Mouse (Mus musculus) forebrain, embryonic 13.5 days (tissue): Measurements from ENCODE around the gene Lrrc10b. TPM values are rescaled to one million over a fixed set of nuclear protein-coding genes. Genes with fewer than 3 reads are reported as not detected.
A peak's percentile ranks its signal among the peaks of the same experiment; 100 is the strongest.

Source experiments
- ATAC-seq: fragments of 200-750 bp; cut with Nextera tagmentation; 2 replicates; pipeline ENCODE4 v1.8.0; 2017
- H3K27ac ChIP-seq: fragments of 300-500 bp; sonication (generic); 2 replicates; pipeline ENCODE4 v1.5.1; 2015; ENCODE audit warnings: inconsistent platforms, mild to moderate bottlenecking, moderate library complexity
- H3K27me3 ChIP-seq: fragments of 300-500 bp; sonication (generic); 2 replicates; pipeline ENCODE4 v1.6.1; 2015; ENCODE audit warnings: mild to moderate bottlenecking, inconsistent platforms
- H3K36me3 ChIP-seq: fragments of 300-500 bp; sonication (generic); 2 replicates; pipeline ENCODE4 v1.6.1; 2015; ENCODE audit warnings: mild to moderate bottlenecking, inconsistent platforms; ENCODE audit not compliant: poor library complexity, severe bottlenecking
- H3K4me1 ChIP-seq: fragments of 300-500 bp; sonication (generic); 2 replicates; pipeline ENCODE4 v1.6.1; 2015; ENCODE audit warnings: inconsistent platforms
- H3K4me2 ChIP-seq: fragments of 300-500 bp; sonication (generic); 2 replicates; pipeline ENCODE4 v1.6.1; 2015; ENCODE audit warnings: inconsistent platforms, mild to moderate bottlenecking, moderate library complexity
- H3K4me3 ChIP-seq: fragments of 300-500 bp; sonication (generic); 2 replicates; pipeline ENCODE4 v1.5.1; 2015; ENCODE audit warnings: mild to moderate bottlenecking, inconsistent platforms
- H3K9ac ChIP-seq: fragments of 300-500 bp; sonication (generic); 2 replicates; pipeline ENCODE4 v1.6.1; 2015; ENCODE audit warnings: mild to moderate bottlenecking, inconsistent platforms
- H3K9me3 ChIP-seq: fragments of 300-500 bp; sonication (generic); replicated peaks from 2 replicates; pipeline ENCODE4 v1.6.1; 2016; ENCODE audit warnings: inconsistent platforms
- WGBS: fragments of 180-500 bp; shearing (Covaris S2); methylation state at CpG from one replicate; pipeline ENCODE4 v1.1.7; 2015; 5-methylcytosine and 5-hydroxymethylcytosine counted together
- polyA plus RNA-seq: library from polyadenylated mRNA; unstranded; fragments of >200 nt; fragmentation: Nextera tagmentation; extraction: Ambion mirVana; gene quantifications from 2 replicates; pipeline ENCODE4 v1.2.1, GENCODE M21; 2015

The Lrrc10b gene
- polyA plus RNA-seq, 1 experiment from 2014 or later, result 0.25 TPM

DNA sequence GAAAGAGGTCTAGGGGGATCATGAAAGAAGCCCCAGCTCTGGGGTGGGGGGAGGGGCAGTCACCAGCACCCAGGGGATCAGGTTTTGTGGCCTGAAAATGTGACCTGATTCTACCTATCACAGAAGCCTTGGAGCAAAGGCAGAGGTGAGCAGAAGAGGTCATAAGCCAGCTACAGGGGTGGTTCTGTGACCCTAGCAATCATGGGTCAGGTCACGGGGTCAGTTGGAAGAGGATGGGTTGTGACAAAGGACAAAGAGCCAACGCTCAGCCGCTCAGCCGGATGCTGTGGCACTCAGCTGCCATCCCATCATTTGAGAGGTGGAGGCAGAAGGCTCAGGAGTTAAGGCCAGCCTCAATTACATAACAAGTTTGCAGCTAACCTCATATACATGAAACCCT lies 7.2 kb upstream of the Lrrc10b start:
- ATAC-seq, result no peak
- H3K27me3 ChIP-seq, result peaks cover 43% of the 10 kb centered on the region
- H3K4me2 ChIP-seq, result no peak overlapping the region
- H3K9me3 ChIP-seq, result no peaks in the 10 kb centered on the region
- WGBS, result 13% methylated on average over 4 of the region's 4 CpGs
- H3K9ac ChIP-seq, result no peak overlapping the region
- no peak overlapping the region for H3K4me3 ChIP-seq
- no peak overlapping the region for H3K27ac ChIP-seq
- H3K4me1 ChIP-seq, result 0 out of 2 replicates have a peak, but pooled peaks cover 6% of the 10 kb centered on the region
- no peaks in the 10 kb centered on the region for H3K36me3 ChIP-seq

DNA sequence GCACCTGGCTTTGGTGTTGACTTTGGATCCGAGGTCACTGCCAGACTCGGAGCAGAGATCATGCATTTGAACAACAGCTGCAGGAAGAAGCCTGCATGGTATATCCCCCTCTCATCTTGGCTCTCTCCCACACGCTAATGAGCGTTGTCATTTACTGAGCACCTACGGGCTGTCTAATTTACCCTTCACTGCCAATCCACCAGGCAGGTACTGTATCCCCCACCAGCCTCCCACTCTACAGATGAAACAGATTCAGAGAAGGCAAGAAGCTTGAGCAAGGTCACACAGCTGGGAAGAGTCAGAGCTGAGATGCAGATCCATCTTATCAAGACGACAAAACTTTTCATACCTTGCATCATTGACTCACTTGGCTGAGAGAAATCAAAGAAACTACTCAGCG lies 4.3 kb upstream of the Lrrc10b start:
- Histone ChIP-seq H3K9ac (no peak overlapping the region), H3K4me3 (no peak overlapping the region), H3K4me1 (peaks cover 24% of the 10 kb centered on the region), H3K36me3 (no peaks in the 10 kb centered on the region), H3K27me3 (peaks cover 71% of the 10 kb centered on the region), H3K4me2 (no peak overlapping the region), H3K27ac (no peak overlapping the region), H3K9me3 (no peaks in the 10 kb centered on the region)
- 37% methylated on average over 7 of the region's 7 CpGs for WGBS
- no peak for ATAC-seq

DNA sequence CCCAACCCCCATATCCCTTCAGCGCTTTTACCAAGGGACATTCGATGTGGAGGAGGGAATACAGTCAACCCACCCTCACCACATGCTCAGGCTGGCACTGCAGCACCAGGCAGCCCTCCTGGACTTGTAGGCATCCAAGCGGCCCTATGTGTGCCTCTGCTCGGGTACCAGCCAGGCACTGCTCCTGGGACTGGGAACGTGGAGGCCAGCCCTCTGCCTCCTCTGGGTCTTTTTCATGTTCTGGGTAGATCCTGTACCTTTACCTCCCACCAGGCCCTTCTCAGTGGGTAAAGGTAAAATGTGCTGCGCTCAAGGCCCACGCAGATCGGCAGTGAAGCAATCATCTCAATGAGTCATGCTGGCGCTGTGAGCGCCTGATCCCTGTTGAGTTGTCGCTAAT lies 2.6 kb upstream of the Lrrc10b start:
- peaks cover 83% of the 10 kb centered on the region for H3K27me3 ChIP-seq
- no peak overlapping the region for H3K4me3 ChIP-seq
- no peaks in the 10 kb centered on the region for H3K36me3 ChIP-seq
- H3K27ac ChIP-seq, result no peak overlapping the region
- no peak overlapping the region for H3K9ac ChIP-seq
- peaks cover 29% of the 10 kb centered on the region for H3K4me1 ChIP-seq
- 47% methylated on average over 11 of the region's 11 CpGs for WGBS
- H3K4me2 ChIP-seq, result no peak overlapping the region
- no peak for ATAC-seq
- no peaks in the 10 kb centered on the region for H3K9me3 ChIP-seq

DNA sequence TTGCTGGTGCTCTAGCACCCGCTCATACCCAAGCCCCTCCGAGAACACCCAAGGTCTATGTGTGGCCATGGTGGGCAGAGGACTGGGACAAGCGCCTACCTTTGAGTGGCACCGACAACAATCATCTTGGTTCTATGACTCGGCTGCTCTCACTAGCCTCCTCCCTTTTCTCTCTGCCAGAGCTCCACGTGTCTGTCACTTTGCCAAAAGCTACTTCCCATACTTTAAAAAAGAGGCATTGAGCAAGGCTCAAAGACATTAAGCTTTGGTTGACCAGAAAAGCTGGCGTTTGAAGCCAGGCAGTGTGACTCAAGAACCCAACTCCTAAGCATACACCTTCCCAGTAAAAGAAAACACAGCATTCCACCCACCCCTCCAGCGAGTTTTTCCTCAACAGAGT lies 823 bp upstream of the Lrrc10b start:
- Histone ChIP-seq H3K27ac (no peak overlapping the region), H3K27me3 (peaks cover 87% of the 10 kb centered on the region), H3K9ac (no peak overlapping the region), H3K4me3 (peak overlapping the region; percentile 48; the same call in 1 of the 2 replicates), H3K4me2 (peak overlapping the region; percentile 88), H3K4me1 (peaks cover 29% of the 10 kb centered on the region), H3K36me3 (no peaks in the 10 kb centered on the region), H3K9me3 (no peaks in the 10 kb centered on the region)
- 0 out of 2 replicates have a peak, but pooled peaks have one; percentile 14 for ATAC-seq
- 13% methylated on average over 8 of the region's 8 CpGs for WGBS

DNA sequence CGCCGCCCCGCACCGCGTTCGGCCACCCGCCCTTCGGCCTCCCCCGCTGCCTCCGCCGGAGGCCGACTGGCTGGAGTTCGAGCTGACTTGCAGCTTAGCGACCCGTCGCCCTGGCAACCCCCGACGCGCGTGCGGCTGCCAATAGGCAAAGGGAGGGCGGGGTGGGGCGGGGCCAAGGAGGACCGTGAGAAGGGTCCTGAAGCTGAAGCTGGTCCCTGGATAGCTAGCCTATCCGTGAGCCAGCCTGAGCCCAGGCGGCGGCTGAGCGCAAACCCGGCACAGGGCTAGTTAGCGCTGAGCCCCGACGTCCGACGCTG lies 169 bp upstream of the Lrrc10b start:
- Histone ChIP-seq H3K9ac (peak overlapping the region; percentile 61; the same call in 1 of the 2 replicates), H3K4me3 (peak overlapping the region; percentile 48), H3K4me1 (peaks cover 29% of the 10 kb centered on the region), H3K27ac (no peak overlapping the region), H3K4me2 (peak overlapping the region; percentile 88), H3K27me3 (peaks cover 86% of the 10 kb centered on the region), H3K9me3 (no peaks in the 10 kb centered on the region), H3K36me3 (no peaks in the 10 kb centered on the region)
- ATAC-seq, result peak; percentile 95
- WGBS, result under 1% methylated on average over 30 of the region's 34 CpGs

DNA sequence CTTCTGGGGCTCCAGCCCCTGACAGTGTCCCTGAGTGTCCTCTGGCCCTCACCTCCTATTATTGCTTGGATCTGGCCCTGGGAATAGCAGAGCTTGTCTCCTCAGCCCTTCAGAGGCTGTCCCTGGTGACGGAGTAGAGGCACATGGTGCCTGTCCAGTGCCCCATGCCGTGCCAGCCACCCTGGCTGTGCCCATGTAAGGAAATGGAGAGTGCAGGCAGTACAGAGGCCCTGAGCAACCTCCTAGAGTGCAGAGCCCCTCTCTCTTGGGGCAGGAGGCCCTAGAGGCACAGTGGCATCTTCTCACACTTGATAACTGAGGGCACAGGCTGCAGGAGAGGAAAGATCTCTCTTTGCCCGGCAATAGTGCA lies 1.9 kb downstream of the Lrrc10b start:
- 79% methylated on average over 3 of the region's 3 CpGs for WGBS
- Histone ChIP-seq H3K4me3 (no peak overlapping the region), H3K9ac (no peak overlapping the region), H3K4me2 (no peak overlapping the region), H3K9me3 (no peaks in the 10 kb centered on the region), H3K27me3 (peaks cover 69% of the 10 kb centered on the region), H3K27ac (no peak overlapping the region), H3K36me3 (no peaks in the 10 kb centered on the region), H3K4me1 (peaks cover 24% of the 10 kb centered on the region)
- ATAC-seq, result no peak

DNA sequence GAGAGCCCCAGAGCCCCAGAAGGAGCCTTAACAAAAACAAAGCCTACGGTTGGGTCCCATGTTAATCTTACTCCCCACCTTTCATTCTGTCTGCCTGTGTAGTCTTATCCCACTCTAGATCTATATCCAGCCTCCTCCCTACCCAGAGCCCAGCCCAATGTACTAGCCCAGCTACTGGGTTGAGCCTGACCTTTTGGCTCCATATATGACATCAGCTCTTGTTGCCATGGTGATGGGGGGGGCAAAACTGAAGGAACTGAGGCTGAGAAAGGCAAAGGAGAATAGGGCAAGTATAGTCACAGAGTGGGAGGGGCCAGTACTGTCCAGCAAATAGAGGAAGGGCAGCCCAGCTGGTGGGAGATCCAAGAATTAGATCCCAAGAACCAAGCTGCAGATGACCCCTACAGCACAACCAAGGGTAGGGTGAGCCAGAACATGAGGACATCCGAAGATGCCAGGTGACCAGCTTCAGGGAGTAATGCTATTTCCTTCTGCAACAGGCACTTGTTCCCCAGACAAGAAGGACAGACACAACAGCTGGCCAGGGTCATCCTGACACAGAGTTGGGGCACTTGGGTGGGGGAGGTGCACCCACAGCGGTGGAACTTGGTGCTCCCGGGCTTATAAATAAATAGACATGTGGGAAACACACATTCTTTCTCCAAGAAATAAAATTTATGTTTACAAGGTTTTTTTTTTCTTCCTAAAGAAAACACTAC lies 2.4 kb downstream of the Lrrc10b start:
- Histone ChIP-seq H3K27ac (no peak overlapping the region), H3K4me2 (no peak overlapping the region), H3K9me3 (no peaks in the 10 kb centered on the region), H3K9ac (no peak overlapping the region), H3K4me3 (no peak overlapping the region), H3K27me3 (peaks cover 66% of the 10 kb centered on the region), H3K36me3 (no peaks in the 10 kb centered on the region), H3K4me1 (peaks cover 24% of the 10 kb centered on the region)
- WGBS, result 66% methylated on average over 4 of the region's 4 CpGs
- no peak for ATAC-seq

DNA sequence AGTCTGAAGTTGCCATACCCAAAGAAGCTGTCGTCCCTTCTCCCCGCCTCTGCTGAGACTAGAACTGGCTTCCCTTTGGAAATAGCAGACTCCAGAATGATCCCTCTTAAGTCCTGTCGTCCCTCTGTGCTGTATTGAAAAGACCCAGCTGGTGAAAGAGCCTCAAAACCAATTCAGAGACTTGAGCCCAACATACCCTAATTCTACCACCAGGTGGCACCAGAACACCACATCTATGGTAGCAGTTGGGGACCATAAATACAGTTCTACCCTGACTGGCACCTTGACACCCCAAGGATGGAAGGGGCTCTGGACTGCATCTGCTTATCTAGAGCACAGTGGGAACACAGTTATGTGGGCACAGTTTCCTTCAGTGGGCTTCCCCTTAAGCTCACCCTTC lies 7.6 kb downstream of the Lrrc10b start:
- 3% methylated on average over 3 of the region's 3 CpGs for WGBS

DNA sequence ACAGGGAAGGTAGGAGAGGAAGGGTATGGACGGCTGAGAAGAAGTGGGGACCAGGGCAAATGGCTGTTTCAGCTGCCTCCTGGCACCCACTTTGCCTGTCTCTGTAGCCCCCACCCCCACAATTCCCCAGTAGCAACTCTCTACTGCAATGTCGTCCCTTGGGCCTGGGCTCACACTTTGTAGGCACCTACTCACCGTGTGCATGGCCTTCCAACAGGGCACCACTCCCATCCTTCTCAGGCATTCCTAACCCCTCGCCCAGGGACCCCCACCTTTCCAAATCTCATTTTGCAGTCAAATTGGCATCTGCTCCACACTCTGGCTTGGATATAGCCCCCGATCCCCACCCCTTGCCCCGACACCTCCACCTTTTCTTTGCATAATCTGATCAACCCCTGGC lies 8.1 kb downstream of the Lrrc10b start:
- WGBS, result 66% methylated on average over 6 of the region's 6 CpGs
- Histone ChIP-seq H3K9ac (no peak overlapping the region), H3K27ac (no peak overlapping the region), H3K27me3 (peaks cover 10% of the 10 kb centered on the region), H3K36me3 (peaks cover 24% of the 10 kb centered on the region), H3K4me2 (no peak overlapping the region), H3K4me3 (no peak overlapping the region), H3K4me1 (no peaks in the 10 kb centered on the region), H3K9me3 (no peaks in the 10 kb centered on the region)
- ATAC-seq, result peak; percentile 40

More for the DNA sequence above, 7.6 kb downstream of the Lrrc10b start:
- H3K4me1 ChIP-seq, result no peaks in the 10 kb centered on the region
- ATAC-seq, result peak; percentile 74
- peaks cover 14% of the 10 kb centered on the region for H3K27me3 ChIP-seq
- no peak overlapping the region for H3K4me3 ChIP-seq
- no peak overlapping the region for H3K4me2 ChIP-seq
- peaks cover 21% of the 10 kb centered on the region for H3K36me3 ChIP-seq
- H3K9me3 ChIP-seq, result no peaks in the 10 kb centered on the region
- no peak overlapping the region for H3K9ac ChIP-seq
- H3K27ac ChIP-seq, result no peak overlapping the region

DNA sequence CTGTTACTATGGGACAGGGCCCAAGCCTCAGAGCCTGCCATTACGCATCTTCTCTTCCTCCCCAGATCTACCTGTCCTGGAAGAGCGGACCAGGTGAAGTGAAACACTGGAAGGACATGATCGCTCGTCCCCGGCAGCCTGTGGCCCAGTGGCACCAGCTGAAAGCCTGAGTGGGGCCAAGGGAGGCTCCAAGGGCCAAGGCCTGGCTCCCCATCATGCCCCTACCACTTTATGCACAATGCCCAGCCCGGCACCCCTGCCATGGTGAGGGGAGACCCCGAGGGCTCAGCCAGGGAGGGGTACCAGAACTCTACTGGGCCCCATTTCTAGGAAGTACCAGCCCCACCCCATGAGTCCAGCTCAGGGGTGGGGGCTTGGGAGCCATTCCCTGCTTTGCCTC lies 9.0 kb downstream of the Lrrc10b start:
- 85% methylated on average over 7 of the region's 7 CpGs for WGBS
- ATAC-seq, result no peak

DNA sequence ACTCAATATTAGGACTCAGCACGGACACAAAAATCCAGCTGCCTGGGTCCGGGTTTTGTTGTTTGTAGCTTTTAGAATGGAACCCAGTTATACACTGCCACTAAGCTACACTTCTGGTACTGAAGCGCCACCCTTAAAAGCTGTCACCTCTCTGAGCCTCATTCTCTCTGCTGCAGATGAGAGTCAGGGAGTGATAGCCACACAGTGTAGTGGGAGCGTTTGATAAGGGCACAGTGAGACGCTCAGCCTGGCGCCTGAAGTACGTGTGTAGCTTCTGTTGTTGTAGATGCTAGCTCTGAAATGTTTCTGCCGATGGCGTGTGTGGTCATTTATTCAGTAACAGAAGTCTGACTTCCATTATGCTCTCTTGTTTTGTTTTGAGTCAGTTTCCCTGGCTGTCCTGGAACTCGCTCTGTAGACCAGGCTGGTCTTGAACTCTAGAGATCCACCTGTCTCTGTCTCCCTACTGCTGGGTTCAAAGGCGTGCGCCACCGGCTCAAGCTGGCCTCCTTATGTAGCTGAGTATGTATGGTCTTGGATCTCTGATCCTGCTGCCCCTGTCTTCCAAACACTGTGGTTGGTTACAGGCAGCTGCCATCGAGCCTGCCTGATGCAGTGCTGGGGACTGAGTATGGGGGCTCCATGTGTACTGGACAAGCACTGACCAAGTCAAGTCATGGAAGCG lies 12.4 kb downstream of the Lrrc10b start:
- no peak for ATAC-seq
- Histone ChIP-seq H3K27me3 (no peaks in the 10 kb centered on the region), H3K9ac (no peak overlapping the region), H3K4me2 (no peak overlapping the region), H3K4me3 (no peak overlapping the region), H3K36me3 (peaks cover 51% of the 10 kb centered on the region), H3K9me3 (no peaks in the 10 kb centered on the region), H3K4me1 (no peaks in the 10 kb centered on the region), H3K27ac (no peak overlapping the region)
- 93% methylated on average over 15 of the region's 15 CpGs for WGBS

More for the DNA sequence above, 9.0 kb downstream of the Lrrc10b start:
- Histone ChIP-seq H3K4me2 (no peak overlapping the region), H3K27me3 (peaks cover 6% of the 10 kb centered on the region), H3K4me1 (no peaks in the 10 kb centered on the region), H3K36me3 (peaks cover 33% of the 10 kb centered on the region), H3K27ac (no peak overlapping the region), H3K9me3 (no peaks in the 10 kb centered on the region), H3K9ac (no peak overlapping the region), H3K4me3 (no peak overlapping the region)

DNA sequence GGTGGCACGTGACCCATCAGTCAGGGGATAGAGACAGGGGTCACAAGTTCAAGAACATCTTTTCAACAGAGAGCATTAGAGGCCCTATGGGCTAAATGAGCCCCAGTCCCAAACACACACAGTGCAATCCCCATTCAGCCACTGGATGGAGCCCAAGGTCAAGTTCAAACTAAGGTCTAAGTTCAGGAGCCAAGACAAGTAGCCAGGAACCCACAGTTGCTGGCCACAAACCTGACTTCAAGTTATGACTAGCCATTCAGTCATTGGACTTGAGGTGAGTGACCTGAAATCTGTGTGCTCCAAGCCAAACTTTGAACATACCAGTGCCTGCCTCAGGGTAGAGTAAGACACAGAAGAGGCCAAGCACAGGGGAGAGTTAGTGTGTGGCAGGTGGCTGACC lies 19.8 kb downstream of the Lrrc10b start:
- Histone ChIP-seq H3K4me1 (no peaks in the 10 kb centered on the region), H3K9me3 (no peaks in the 10 kb centered on the region), H3K27me3 (no peaks in the 10 kb centered on the region), H3K9ac (no peak overlapping the region), H3K4me3 (no peak overlapping the region), H3K36me3 (peaks cover 16% of the 10 kb centered on the region), H3K27ac (no peak overlapping the region), H3K4me2 (no peak overlapping the region)
- 72% methylated on average over 1 of the region's 1 CpGs for WGBS
- no peak for ATAC-seq
